Mouse (Mus musculus): ENCODE measurements around the gene Arl15. TPM values are rescaled to one million over a fixed set of nuclear protein-coding genes. Genes with fewer than 3 reads are reported as not detected.

The Arl15 gene
- polyA plus RNA-seq, 1 experiment = 5.4 TPM

DNA sequence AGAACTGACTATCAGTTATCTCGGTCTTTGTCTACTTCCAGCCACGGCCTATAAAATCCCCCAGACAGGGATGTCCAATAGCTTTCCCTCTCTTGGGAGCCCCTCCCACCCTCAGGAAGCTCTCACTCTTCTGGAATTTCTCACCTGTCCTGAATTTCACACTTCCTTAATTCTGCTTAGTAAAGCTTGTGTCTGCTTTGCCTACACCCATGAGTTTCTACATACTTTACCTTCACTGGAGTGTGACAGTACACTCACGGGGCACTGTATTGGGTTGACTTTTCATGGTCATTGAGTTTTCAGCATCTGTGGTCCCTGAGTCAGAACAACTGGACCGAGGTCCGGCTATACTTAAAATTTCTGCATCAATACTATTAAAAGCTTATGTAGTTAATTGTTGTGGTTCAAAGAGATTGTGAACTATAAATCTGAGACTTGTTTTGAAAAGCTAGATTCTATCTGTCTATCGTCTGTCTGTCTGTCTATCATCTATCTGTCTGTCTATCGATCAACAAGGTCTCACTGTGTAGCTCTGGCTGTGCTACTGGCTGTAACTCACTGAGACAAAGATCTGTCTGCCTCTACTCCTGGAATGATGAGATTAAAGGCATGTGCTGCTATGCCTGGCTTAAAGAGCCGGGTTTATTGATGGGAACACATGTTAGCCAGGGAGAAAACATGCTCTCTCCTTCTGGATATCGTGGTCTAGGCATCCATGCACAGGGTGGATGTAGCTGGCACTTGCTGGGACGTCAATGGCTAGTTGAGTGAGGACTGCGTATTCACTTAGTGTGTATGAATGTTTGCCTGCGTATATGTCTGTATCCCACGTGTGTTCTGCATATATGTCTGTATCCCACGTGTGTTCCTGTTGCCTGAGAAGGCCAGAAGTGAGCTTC is 48.4 kb downstream of the Arl15 start:
- H3K4me3 ChIP-seq (replicated peaks; ENCODE audit: control insufficient read depth, low read depth, low read length) = no peak overlapping the region
- H3K4me1 ChIP-seq (ENCODE audit: control insufficient read depth, insufficient read depth, low read length) = no peaks in the 10 kb centered on the region; the same call in 1 of the 2 replicates
- TF ChIP-seq CTCF (IDR thresholded peaks at IDR 0.05; ENCODE audit: control insufficient read depth, insufficient read depth, low read length) = no peak
- no peak for TF ChIP-seq POLR2A (IDR thresholded peaks at IDR 0.05; ENCODE audit: borderline replicate concordance, control insufficient read depth, low read depth, low read length)
- 82% methylated on average over 14 of the region's 14 CpGs for WGBS
- no peak overlapping the region; the same call in 1 of the 2 replicates for H3K27ac ChIP-seq (ENCODE audit: control insufficient read depth, insufficient read depth, low read depth, low read length, poor library complexity)

DNA sequence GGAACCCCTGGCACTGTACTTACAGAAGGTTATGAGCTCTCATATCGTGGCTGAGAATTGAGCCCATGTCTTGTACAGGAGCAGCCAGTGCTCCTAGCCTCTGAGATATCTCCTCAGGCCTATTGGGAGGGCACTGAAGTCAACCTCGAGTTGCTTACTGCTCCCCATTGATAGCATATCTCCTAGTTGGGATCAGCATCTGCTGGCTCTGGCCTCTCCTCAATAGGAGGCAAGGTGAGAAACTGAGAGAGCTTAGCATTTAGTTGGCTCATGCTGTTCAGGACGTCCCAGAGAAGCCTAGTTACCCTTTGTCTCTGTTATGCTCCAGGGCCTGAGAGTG is 49.0 kb downstream of the Arl15 start:
- 70% methylated on average over 3 of the region's 3 CpGs for WGBS
- no peak for TF ChIP-seq POLR2A (IDR thresholded peaks at IDR 0.05; ENCODE audit: borderline replicate concordance, control insufficient read depth, low read depth, low read length)
- no peak for TF ChIP-seq CTCF (IDR thresholded peaks at IDR 0.05; ENCODE audit: control insufficient read depth, insufficient read depth, low read length)
- Histone ChIP-seq H3K4me3 (replicated peaks; ENCODE audit: control insufficient read depth, low read depth, low read length) (no peak overlapping the region), H3K4me1 (ENCODE audit: control insufficient read depth, insufficient read depth, low read length) (no peaks in the 10 kb centered on the region; the same call in 1 of the 2 replicates), H3K27ac (ENCODE audit: control insufficient read depth, insufficient read depth, low read depth, low read length, poor library complexity) (no peak overlapping the region; the same call in 1 of the 2 replicates)

DNA sequence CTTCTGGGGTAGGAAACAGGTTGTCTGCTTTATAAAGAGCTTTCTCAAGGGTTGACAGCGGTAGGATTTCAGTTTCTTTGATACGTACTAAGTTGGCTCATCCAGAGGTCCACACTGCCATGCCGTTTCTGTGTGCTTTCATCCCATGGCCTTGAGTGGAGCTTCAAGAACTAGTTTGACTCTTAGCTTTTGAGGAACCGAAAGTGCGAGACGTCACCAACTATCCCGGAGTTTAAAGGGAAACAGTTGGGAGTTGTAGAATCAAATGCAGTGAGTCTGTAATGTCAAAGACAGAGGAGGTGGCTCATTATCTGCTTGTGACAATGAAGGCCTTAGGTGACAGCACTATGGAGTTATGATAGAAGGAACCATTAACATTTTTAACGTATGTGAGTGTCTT is 49.6 kb downstream of the Arl15 start:
- Histone ChIP-seq H3K27ac (ENCODE audit: control insufficient read depth, insufficient read depth, low read depth, low read length, poor library complexity) (no peak overlapping the region), H3K4me3 (replicated peaks; ENCODE audit: control insufficient read depth, low read depth, low read length) (no peak overlapping the region), H3K4me1 (ENCODE audit: control insufficient read depth, insufficient read depth, low read length) (no peaks in the 10 kb centered on the region; the same call in 1 of the 2 replicates)
- TF ChIP-seq POLR2A (IDR thresholded peaks at IDR 0.05; ENCODE audit: borderline replicate concordance, control insufficient read depth, low read depth, low read length) (no peak), CTCF (IDR thresholded peaks at IDR 0.05; ENCODE audit: control insufficient read depth, insufficient read depth, low read length) (no peak)
- WGBS = 84% methylated on average over 8 of the region's 8 CpGs

DNA sequence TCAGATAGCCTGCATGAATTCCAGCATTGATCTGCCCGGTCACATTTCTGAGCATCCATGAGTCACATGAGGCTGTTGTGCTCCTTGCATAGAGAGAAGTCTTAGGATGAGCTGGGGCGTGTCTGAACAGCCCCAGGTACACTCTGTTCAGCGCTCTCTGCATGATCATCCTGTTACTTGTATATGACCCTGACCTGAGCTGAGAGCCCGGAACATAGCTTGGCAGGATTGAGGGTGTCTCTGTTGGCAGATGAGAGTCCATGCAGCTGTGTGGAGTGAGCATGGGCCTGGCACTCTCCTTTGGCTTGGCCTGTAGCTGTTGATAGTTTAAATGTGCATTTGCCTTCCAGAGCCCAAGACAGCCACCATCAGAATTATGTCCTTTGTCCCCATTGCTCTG is 50.4 kb downstream of the Arl15 start:
- TF ChIP-seq CTCF (IDR thresholded peaks at IDR 0.05; ENCODE audit: control insufficient read depth, insufficient read depth, low read length) = no peak
- no peak for TF ChIP-seq POLR2A (IDR thresholded peaks at IDR 0.05; ENCODE audit: borderline replicate concordance, control insufficient read depth, low read depth, low read length)
- WGBS = 92% methylated on average over 4 of the region's 4 CpGs
- H3K27ac ChIP-seq (ENCODE audit: control insufficient read depth, insufficient read depth, low read depth, low read length, poor library complexity) = no peak overlapping the region
- no peaks in the 10 kb centered on the region; the same call in 1 of the 2 replicates for H3K4me1 ChIP-seq (ENCODE audit: control insufficient read depth, insufficient read depth, low read length)
- H3K4me3 ChIP-seq (replicated peaks; ENCODE audit: control insufficient read depth, low read depth, low read length) = no peak overlapping the region

DNA sequence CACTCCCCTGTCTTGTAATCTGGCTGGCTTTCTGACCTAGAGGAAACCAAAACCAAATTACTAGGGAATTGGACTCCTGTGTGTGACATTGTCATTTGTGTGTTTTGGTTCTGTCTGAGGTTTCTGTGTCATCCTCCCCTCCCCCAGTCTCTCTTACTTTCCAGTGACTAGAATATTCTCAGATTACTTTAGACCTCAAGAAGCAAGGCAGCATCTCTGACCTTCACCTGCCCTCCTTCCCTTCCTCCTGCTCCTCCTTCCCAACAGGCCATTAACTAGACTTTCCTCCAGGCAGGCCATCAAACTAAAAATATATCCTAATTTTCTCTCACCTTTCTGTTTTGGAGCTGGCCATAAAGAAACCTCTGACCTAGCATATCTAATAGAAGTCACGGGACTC is 50.9 kb downstream of the Arl15 start:
- TF ChIP-seq CTCF (IDR thresholded peaks at IDR 0.05; ENCODE audit: control insufficient read depth, insufficient read depth, low read length) = no peak
- TF ChIP-seq POLR2A (IDR thresholded peaks at IDR 0.05; ENCODE audit: borderline replicate concordance, control insufficient read depth, low read depth, low read length) = no peak
- WGBS = 76% methylated on average over 1 of the region's 1 CpGs
- Histone ChIP-seq H3K27ac (ENCODE audit: control insufficient read depth, insufficient read depth, low read depth, low read length, poor library complexity) (no peak overlapping the region), H3K4me1 (ENCODE audit: control insufficient read depth, insufficient read depth, low read length) (no peaks in the 10 kb centered on the region; the same call in 1 of the 2 replicates), H3K4me3 (replicated peaks; ENCODE audit: control insufficient read depth, low read depth, low read length) (no peak overlapping the region)

DNA sequence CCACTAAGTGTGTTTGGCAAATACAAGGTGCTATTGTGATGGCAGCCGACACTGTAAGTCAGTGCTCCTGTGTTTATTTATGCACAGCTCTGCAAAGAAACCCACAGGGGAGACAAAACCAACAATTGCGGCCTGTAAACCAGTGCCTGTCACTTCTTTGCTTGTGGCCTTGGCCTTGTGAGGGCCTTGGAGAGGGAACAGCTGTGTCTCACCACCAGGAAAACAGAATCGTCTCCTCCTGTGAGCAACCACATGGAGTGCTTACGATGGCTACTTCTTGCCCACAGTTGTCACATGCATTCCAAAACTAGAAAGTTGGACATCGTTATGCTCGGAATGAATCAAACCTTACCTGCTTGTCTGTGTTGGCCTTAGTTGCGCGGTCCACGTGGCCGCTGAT is 52.1 kb downstream of the Arl15 start:
- TF ChIP-seq CTCF (IDR thresholded peaks at IDR 0.05; ENCODE audit: control insufficient read depth, insufficient read depth, low read length) = no peak
- TF ChIP-seq POLR2A (IDR thresholded peaks at IDR 0.05; ENCODE audit: borderline replicate concordance, control insufficient read depth, low read depth, low read length) = no peak
- WGBS = 94% methylated on average over 10 of the region's 10 CpGs
- Histone ChIP-seq H3K4me3 (replicated peaks; ENCODE audit: control insufficient read depth, low read depth, low read length) (no peak overlapping the region), H3K27ac (ENCODE audit: control insufficient read depth, insufficient read depth, low read depth, low read length, poor library complexity) (no peak overlapping the region), H3K4me1 (ENCODE audit: control insufficient read depth, insufficient read depth, low read length) (no peaks in the 10 kb centered on the region; the same call in 1 of the 2 replicates)

DNA sequence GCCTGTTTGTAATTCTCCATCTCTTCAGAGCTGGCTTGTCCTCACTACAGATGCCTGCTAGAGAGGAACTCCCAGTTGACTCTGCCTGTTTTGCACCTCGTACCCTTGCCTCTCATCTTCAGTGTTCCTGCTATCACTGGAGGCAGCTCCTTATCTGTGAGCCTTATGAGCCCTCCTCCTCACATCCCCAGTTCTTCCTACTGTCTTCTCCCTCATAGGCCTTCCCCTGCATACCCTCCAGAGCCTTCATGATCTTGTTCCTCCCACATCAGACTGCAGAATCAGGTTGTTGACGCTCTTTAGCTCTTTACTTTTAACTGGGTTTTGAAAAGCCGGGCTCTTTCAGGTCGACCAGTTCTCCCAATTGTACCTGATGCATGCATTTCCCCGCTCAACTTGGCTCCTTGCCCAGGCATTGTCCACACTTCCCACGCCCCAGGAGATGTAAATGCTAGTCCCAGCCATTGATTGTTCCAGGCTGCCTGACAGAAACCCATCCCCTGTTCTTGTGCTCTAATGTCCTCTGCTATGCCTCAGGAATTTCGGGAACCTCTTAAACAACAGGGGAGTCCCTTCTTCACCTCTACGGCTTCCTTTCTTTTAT is 56.2 kb downstream of the Arl15 start:
- TF ChIP-seq POLR2A (IDR thresholded peaks at IDR 0.05; ENCODE audit: borderline replicate concordance, control insufficient read depth, low read depth, low read length) = no peak
- no peaks in the 10 kb centered on the region for H3K4me1 ChIP-seq (ENCODE audit: control insufficient read depth, insufficient read depth, low read length)
- H3K27ac ChIP-seq (ENCODE audit: control insufficient read depth, insufficient read depth, low read depth, low read length, poor library complexity) = no peak overlapping the region
- 81% methylated on average over 8 of the region's 8 CpGs for WGBS
- no peak overlapping the region for H3K4me3 ChIP-seq (replicated peaks; ENCODE audit: control insufficient read depth, low read depth, low read length)

DNA sequence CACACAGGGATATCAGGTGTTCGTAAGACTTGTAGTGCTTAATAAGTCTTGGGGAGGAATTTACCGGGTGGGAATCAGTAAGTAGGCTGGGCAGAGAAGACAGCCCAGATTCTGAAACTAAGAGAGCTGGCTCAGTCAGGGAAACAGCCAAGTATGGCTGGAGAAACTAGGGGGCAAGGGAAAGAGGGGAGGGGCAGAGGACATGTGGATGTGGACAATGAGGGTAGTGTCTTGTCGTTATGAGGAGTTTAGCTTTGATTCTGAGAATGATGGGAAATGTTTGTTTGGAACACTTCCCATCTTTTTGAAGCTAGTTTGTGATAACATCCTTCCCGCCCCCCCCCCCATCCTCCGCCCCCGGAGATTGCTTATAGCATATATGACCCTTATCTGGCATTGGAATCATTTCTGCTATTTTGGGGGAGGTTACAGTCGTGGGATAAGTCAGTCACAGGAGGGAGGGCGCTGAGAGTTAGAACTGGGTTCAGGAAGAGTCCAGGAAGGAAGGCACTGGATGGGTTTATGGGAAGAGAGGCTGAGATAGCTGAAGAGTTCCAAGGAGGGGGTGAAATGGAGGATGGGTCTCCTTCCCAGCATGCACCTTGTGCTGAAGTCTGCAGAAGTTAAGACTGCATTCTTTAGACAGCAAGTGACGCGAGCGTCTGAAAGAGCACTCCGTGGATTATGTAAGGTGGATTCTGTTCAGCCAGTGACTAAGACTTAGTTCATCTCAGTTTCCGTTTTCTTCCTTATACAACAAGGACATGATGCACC is 57.5 kb downstream of the Arl15 start:
- no peak overlapping the region for H3K27ac ChIP-seq (ENCODE audit: control insufficient read depth, insufficient read depth, low read depth, low read length, poor library complexity)
- no peaks in the 10 kb centered on the region for H3K4me1 ChIP-seq (ENCODE audit: control insufficient read depth, insufficient read depth, low read length)
- 88% methylated on average over 13 of the region's 13 CpGs for WGBS
- TF ChIP-seq CTCF (IDR thresholded peaks at IDR 0.05; ENCODE audit: control insufficient read depth, insufficient read depth, low read length) (no peak), POLR2A (IDR thresholded peaks at IDR 0.05; ENCODE audit: borderline replicate concordance, control insufficient read depth, low read depth, low read length) (no peak)
- no peak overlapping the region for H3K4me3 ChIP-seq (replicated peaks; ENCODE audit: control insufficient read depth, low read depth, low read length)

Data from bone marrow, adult 2 months (tissue).